Mouse (Mus musculus): ENCODE measurements around the gene Dusp2.

Dusp2 gene

GRCm38 (mm10) chr2:127369703-127370376, 33.9 kb downstream of the Dusp2 start:
- DNase-seq = no peak

GRCm38 (mm10) chr2:127370561-127371483, 34.9 kb downstream of the Dusp2 start:
- DNase-seq = no peak

- DNase-seq = no peak
Measured at GRCm38 (mm10) chr2:127371484-127371861, 35.5 kb downstream of the Dusp2 start.

GRCm38 (mm10) chr2:127372082-127372481, 36.1 kb downstream of the Dusp2 start:
- DNase-seq = no peak

GRCm38 (mm10) chr2:127374131-127374530, 38.2 kb downstream of the Dusp2 start:
- DNase-seq = no peak

GRCm38 (mm10) chr2:127375087-127375486, 39.1 kb downstream of the Dusp2 start:
- DNase-seq = no peak

GRCm38 (mm10) chr2:127375759-127376341, 39.9 kb downstream of the Dusp2 start:
- no peak for DNase-seq

GRCm38 (mm10) chr2:127376423-127377051, 40.6 kb downstream of the Dusp2 start:
- no peak for DNase-seq

GRCm38 (mm10) chr2:127377942-127378610, 42.1 kb downstream of the Dusp2 start:
- DNase-seq = no peak

GRCm38 (mm10) chr2:127378611-127378990, 42.6 kb downstream of the Dusp2 start:
- DNase-seq = no peak

- no peak for DNase-seq
Measured at GRCm38 (mm10) chr2:127379250-127379649, 43.3 kb downstream of the Dusp2 start.

- no peak for DNase-seq
Measured at GRCm38 (mm10) chr2:127383881-127384280, 47.9 kb downstream of the Dusp2 start.

GRCm38 (mm10) chr2:127387521-127387920, 51.6 kb downstream of the Dusp2 start:
- no peak for DNase-seq

All from right cerebral cortex, adult 18-20 months (tissue).